Mouse (Mus musculus): ENCODE measurements around the gene 2410137M14Rik. TPM values are rescaled to one million over a fixed set of nuclear protein-coding genes. Genes with fewer than 3 reads are reported as not detected.

The 2410137M14Rik gene
- total and polyA plus RNA-seq, 3 experiments: not detected

DNA sequence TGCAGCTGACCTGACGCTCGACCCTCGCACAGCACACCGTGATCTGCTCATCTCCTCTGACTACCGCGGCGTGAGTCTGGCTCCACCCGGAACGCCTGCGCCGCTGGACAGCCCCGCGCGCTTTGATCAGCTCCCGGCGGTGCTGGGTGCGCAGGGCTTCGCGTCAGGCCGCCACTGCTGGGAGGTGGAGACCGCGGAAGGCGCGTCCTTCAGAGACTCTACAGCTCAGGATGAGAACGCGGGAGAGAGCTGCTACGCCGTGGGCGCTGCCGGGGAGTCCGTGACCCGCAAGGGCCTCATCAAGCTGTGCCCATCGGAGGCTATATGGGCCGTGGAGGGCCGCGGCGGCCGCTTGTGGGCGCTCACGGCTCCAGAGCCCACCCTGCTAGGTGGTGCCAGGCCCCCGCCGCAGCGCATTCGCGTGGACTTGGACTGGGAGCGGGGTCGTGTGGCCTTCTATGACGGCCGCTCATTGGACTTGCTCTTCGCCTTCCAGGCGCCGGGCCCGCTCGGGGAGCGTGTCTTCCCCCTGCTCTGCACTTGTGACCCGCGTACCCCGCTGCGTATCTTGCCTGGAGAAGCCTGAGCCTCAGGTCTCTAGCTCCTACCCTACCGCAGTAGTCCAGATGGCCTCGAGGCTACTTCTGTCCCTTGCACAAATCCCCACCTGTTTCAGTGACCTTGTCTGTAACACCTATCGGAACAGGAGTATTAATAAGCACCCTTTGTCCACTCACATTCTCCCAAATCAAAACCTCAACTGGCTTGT lies 33.8 kb downstream of the 2410137M14Rik start:
- H3K27me3 ChIP-seq (ENCODE audit: control insufficient read depth in 1 of 2, insufficient read depth in 2 of 2, low read length in 2 of 2): no peaks in the 10 kb centered on the region
- no peak overlapping the region for H3K9ac ChIP-seq (ENCODE audit: control insufficient read depth, low read depth, low read length, poor library complexity, severe bottlenecking)
- H3K79me2 ChIP-seq (ENCODE audit: control insufficient read depth, insufficient read depth, low read length, poor library complexity): peaks cover 15% of the 10 kb centered on the region
- H3K27ac ChIP-seq (ENCODE audit: control insufficient read depth, low read depth, low read length): no peak overlapping the region
- H3K4me3 ChIP-seq (ENCODE audit: control insufficient read depth in 1 of 2, insufficient read depth in 1 of 2, low read depth in 2 of 2, low read length in 2 of 2): no peak overlapping the region
- H3K9me3 ChIP-seq (replicated peaks; ENCODE audit: insufficient read depth, low read length): no peaks in the 10 kb centered on the region
- DNase-seq (ENCODE audit: low read depth, low spot score): no peak
- no peak for TF ChIP-seq SIN3A (IDR thresholded peaks at IDR 0.05; ENCODE audit: low read length)
- no peak for TF ChIP-seq BHLHE40 (IDR thresholded peaks at IDR 0.05; ENCODE audit: borderline replicate concordance, low read depth, low read length)
- no peak for TF ChIP-seq TCF12 (IDR thresholded peaks at IDR 0.05; ENCODE audit: low read depth, low read length)
- no peak for TF ChIP-seq USF1 (IDR thresholded peaks at IDR 0.05; ENCODE audit: low read depth, low read length)
- TF ChIP-seq ETS1 (IDR thresholded peaks at IDR 0.05; ENCODE audit: low read depth, low read length): no peak
- peak; percentile 55; the same call in 1 of the 2 replicates for TF ChIP-seq POLR2AphosphoS2 (IDR thresholded peaks at IDR 0.05; ENCODE audit: low read length)
- no peak for TF ChIP-seq E2F4 (IDR thresholded peaks at IDR 0.05; ENCODE audit: borderline replicate concordance, low read depth, low read length)
- no peak for TF ChIP-seq GABPA (IDR thresholded peaks at IDR 0.05; ENCODE audit: low read depth, low read length)
- 0 out of 2 replicates have a peak, but pooled peaks have one; percentile 48 for TF ChIP-seq ZMIZ1 (IDR thresholded peaks at IDR 0.05; ENCODE audit: low read depth, low read length)
- peaks cover 0 to 9% of the 10 kb centered on the region in 2 experiments; a peak in 2 of 4 replicates for H3K36me3 ChIP-seq (ENCODE audit: control insufficient read depth in 1 of 2, insufficient read depth in 2 of 2, low read length in 2 of 2)
- H3K4me1 ChIP-seq (ENCODE audit: control insufficient read depth in 1 of 2, insufficient read depth in 2 of 2, low read length in 2 of 2): no peaks in the 10 kb centered on the region

GRCm38 (mm10) chr17:36944121-36944775 lies 36.8 kb downstream of the 2410137M14Rik start:
- H3K9ac ChIP-seq (ENCODE audit: control insufficient read depth, low read depth, low read length, poor library complexity, severe bottlenecking): no peak overlapping the region
- peaks cover 0 to 2% of the 10 kb centered on the region in 2 experiments; a peak in 2 of 4 replicates for H3K27me3 ChIP-seq (ENCODE audit: control insufficient read depth in 1 of 2, insufficient read depth in 2 of 2, low read length in 2 of 2)
- no peak overlapping the region for H3K27ac ChIP-seq (ENCODE audit: control insufficient read depth, low read depth, low read length)
- DNase-seq (ENCODE audit: low read depth, low spot score): no peak
- H3K36me3 ChIP-seq (ENCODE audit: control insufficient read depth in 1 of 2, insufficient read depth in 2 of 2, low read length in 2 of 2): no peaks in the 10 kb centered on the region
- H3K4me3 ChIP-seq (ENCODE audit: control insufficient read depth in 1 of 2, insufficient read depth in 1 of 2, low read depth in 2 of 2, low read length in 2 of 2): no peak overlapping the region
- H3K9me3 ChIP-seq (replicated peaks; ENCODE audit: insufficient read depth, low read length): no peaks in the 10 kb centered on the region
- H3K79me2 ChIP-seq (ENCODE audit: control insufficient read depth, insufficient read depth, low read length, poor library complexity): no peaks in the 10 kb centered on the region
- TF ChIP-seq KAT2A (conservative IDR thresholded peaks at IDR 0.05; ENCODE audit: low read depth, low read length) (no peak), CTCF (IDR thresholded peaks at IDR 0.05 in 2 of 3, conservative IDR thresholded peaks at IDR 0.05 in 1 of 3; ENCODE audit: control insufficient read depth in 1 of 3, insufficient read depth in 1 of 3, low read depth in 2 of 3, low read length in 3 of 3, poor library complexity in 1 of 3, severe bottlenecking in 1 of 3) (peak; percentile 11 to 23 (median 16); a peak in 3 of 6 replicates)
- H3K4me1 ChIP-seq (ENCODE audit: control insufficient read depth in 1 of 2, insufficient read depth in 2 of 2, low read length in 2 of 2): no peaks in the 10 kb centered on the region

DNA sequence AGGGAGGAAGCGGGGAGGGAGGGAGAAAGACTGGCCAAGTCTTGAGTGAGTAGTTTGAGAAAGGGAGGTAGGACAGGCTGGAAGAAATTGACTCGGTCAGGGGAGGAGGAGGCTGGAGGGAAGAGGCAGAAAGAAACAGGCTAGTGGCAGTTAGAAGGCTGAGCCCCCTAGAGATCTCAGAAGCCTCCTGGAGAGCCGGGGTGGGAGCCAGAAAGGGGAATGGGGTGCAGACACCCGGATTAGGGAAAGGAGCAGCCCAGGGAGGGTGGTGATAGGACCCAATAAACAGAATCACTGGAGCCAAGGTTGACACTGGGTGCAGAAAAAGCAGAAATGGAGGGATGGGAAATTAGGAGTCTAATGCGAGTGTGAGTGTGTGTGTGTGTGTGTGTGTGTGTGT lies 37.3 kb downstream of the 2410137M14Rik start:
- H3K27ac ChIP-seq (ENCODE audit: control insufficient read depth, low read depth, low read length): no peak overlapping the region
- H3K9me3 ChIP-seq (replicated peaks; ENCODE audit: insufficient read depth, low read length): no peaks in the 10 kb centered on the region
- no peaks in the 10 kb centered on the region for H3K79me2 ChIP-seq (ENCODE audit: control insufficient read depth, insufficient read depth, low read length, poor library complexity)
- peaks cover 2% of the 10 kb centered on the region in 2 experiments for H3K27me3 ChIP-seq (ENCODE audit: control insufficient read depth in 1 of 2, insufficient read depth in 2 of 2, low read length in 2 of 2)
- H3K4me1 ChIP-seq (ENCODE audit: control insufficient read depth in 1 of 2, insufficient read depth in 2 of 2, low read length in 2 of 2): no peaks in the 10 kb centered on the region
- H3K4me3 ChIP-seq (ENCODE audit: control insufficient read depth in 1 of 2, insufficient read depth in 1 of 2, low read depth in 2 of 2, low read length in 2 of 2): no peak overlapping the region
- no peak overlapping the region for H3K9ac ChIP-seq (ENCODE audit: control insufficient read depth, low read depth, low read length, poor library complexity, severe bottlenecking)
- no peaks in the 10 kb centered on the region for H3K36me3 ChIP-seq (ENCODE audit: control insufficient read depth in 1 of 2, insufficient read depth in 2 of 2, low read length in 2 of 2)
- DNase-seq (ENCODE audit: low read depth, low spot score): no peak
- no peak for TF ChIP-seq E2F4 (IDR thresholded peaks at IDR 0.05; ENCODE audit: borderline replicate concordance, low read depth, low read length)
- TF ChIP-seq MEF2A (IDR thresholded peaks at IDR 0.05; ENCODE audit: extremely low read depth, insufficient replicate concordance, low read depth, low read length, poor library complexity, severe bottlenecking): no peak
- no peak for TF ChIP-seq POLR2A (IDR thresholded peaks at IDR 0.05; ENCODE audit: control insufficient read depth in 1 of 2, insufficient read depth in 1 of 2, low read depth in 1 of 2, low read length in 2 of 2, poor library complexity in 1 of 2)
- no peak for TF ChIP-seq BHLHE40 (IDR thresholded peaks at IDR 0.05; ENCODE audit: borderline replicate concordance, low read depth, low read length)
- no peak for TF ChIP-seq CTCF (IDR thresholded peaks at IDR 0.05 in 2 of 3, conservative IDR thresholded peaks at IDR 0.05 in 1 of 3; ENCODE audit: control insufficient read depth in 1 of 3, insufficient read depth in 1 of 3, low read depth in 2 of 3, low read length in 3 of 3, poor library complexity in 1 of 3, severe bottlenecking in 1 of 3)
- no peak for TF ChIP-seq ZNF384 (IDR thresholded peaks at IDR 0.05; ENCODE audit: low read depth, low read length)
- TF ChIP-seq KAT2A (conservative IDR thresholded peaks at IDR 0.05; ENCODE audit: low read depth, low read length): no peak
- no peak for TF ChIP-seq ZMIZ1 (IDR thresholded peaks at IDR 0.05; ENCODE audit: low read depth, low read length)
- no peak for TF ChIP-seq POLR2AphosphoS5 (IDR thresholded peaks at IDR 0.05; ENCODE audit: borderline replicate concordance, low read depth, low read length)
- no peak for TF ChIP-seq MYC (IDR thresholded peaks at IDR 0.05; ENCODE audit: low read depth, low read length)
- no peak for TF ChIP-seq CHD1 (IDR thresholded peaks at IDR 0.05; ENCODE audit: low read depth, low read length)
- no peak for TF ChIP-seq UBTF (IDR thresholded peaks at IDR 0.05; ENCODE audit: borderline replicate concordance, insufficient read depth, low read depth, low read length)
- TF ChIP-seq NELFE (IDR thresholded peaks at IDR 0.05; ENCODE audit: low read depth, low read length): no peak
- no peak for TF ChIP-seq ZC3H11A (IDR thresholded peaks at IDR 0.05; ENCODE audit: low read depth, low read length)
- TF ChIP-seq SMC3 (IDR thresholded peaks at IDR 0.05; ENCODE audit: low read depth, low read length): no peak

Measured in MEL (cell line).